Mouse (Mus musculus) hindlimb bud, embryonic 11.5 days (tissue): ENCODE measurements around the gene Olfr1505.

ENCODE experiments used
- DNase-seq: peaks from one replicate; pipeline ENCODE4 v3.0.0-alpha.2; 2012; ENCODE audit warnings: low read depth, low spot score; ENCODE audit errors: extremely low spot score

The Olfr1505 gene

DNA sequence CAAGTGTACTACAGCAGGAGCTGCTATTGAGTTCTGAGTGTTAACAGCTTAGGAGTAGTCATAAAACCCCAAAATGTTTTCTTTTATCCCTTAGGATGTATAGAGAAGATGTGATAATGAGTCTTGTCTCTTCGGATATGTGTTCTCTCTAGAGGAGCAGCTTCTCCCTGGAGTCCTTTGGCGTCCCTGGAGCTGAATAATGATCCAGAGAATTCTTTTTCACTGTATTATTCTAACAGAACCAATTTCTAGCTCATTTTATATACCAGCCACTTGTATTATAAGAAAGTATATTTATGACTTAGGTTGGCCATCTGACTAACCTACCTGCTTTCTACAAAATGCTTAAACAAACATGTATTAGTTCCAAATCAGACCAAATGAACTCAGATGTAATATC, at the start of gene Olfr1505:
TSS of gene Olfr1505 (plus strand) at position 301 of the 400 bp plus-strand sequence.
- no peak for DNase-seq

DNA sequence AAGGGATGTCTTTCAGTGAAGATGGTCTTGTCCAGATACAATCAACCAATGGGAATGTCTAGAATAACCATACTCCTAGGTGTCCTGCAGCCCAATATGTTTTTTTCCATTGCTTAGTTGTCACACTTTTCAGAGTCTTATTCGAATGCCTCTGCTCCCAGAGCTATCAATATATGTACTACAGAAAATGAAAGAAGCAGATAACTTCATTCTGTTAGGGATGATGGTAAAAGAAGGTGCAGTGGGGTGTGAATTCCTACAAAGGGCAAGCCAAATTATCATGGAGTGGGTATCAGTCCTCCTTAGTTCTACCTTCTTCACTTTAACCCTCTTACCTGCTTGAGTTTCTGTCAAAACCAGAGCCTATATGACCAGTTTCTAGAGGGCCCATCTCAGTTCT, 15.5 kb upstream of the Olfr1505 start, which contains the start of gene Olfr1504:
TSS of gene Olfr1504 (minus strand) at position 101 of the 400 bp plus-strand sequence.
- no peak for DNase-seq
